Mouse (Mus musculus): ENCODE measurements around the gene Foxl1. TPM values are rescaled to one million over a fixed set of nuclear protein-coding genes. Genes with fewer than 3 reads are reported as not detected.

The Foxl1 gene
- polyA plus RNA-seq, 1 experiment from 2014 or later = 0.15 TPM

- Histone ChIP-seq H3K36me3 (ENCODE audit: control insufficient read depth, insufficient read depth) (no peaks in the 10 kb centered on the region), H3K27me3 (replicated peaks; ENCODE audit: control insufficient read depth, insufficient read depth, low read length) (peaks cover 63% of the 10 kb centered on the region), H3K4me3 (replicated peaks; ENCODE audit: low read length) (no peak overlapping the region), H3K9ac (replicated peaks; ENCODE audit: low read depth, low read length) (no peak overlapping the region), H3K4me2 (ENCODE audit: low read length) (no peak overlapping the region), H3K9me3 (ENCODE audit: control insufficient read depth, low read length) (peaks cover 3% of the 10 kb centered on the region; the same call in 1 of the 2 replicates), H3K27ac (ENCODE audit: low read length) (no peak overlapping the region), H3K4me1 (replicated peaks; ENCODE audit: control insufficient read depth, insufficient read depth, low read length) (peaks cover 15% of the 10 kb centered on the region)
- WGBS = under 1% methylated on average over 21 of the region's 21 CpGs
- ATAC-seq = peak; percentile 56
Measured at GRCm38 (mm10) chr8:121113261-121113660, 14.5 kb upstream of the Foxl1 start.

GRCm38 (mm10) chr8:121115136-121115535 lies 12.6 kb upstream of the Foxl1 start:
- no peaks in the 10 kb centered on the region for H3K36me3 ChIP-seq (ENCODE audit: control insufficient read depth, insufficient read depth)
- peaks cover 3% of the 10 kb centered on the region; the same call in 1 of the 2 replicates for H3K9me3 ChIP-seq (ENCODE audit: control insufficient read depth, low read length)
- under 1% methylated on average over 25 of the region's 25 CpGs for WGBS
- no peak overlapping the region for H3K27ac ChIP-seq (ENCODE audit: low read length)
- no peak for ATAC-seq
- H3K9ac ChIP-seq (replicated peaks; ENCODE audit: low read depth, low read length) = no peak overlapping the region
- H3K4me2 ChIP-seq (ENCODE audit: low read length) = no peak overlapping the region
- H3K4me1 ChIP-seq (replicated peaks; ENCODE audit: control insufficient read depth, insufficient read depth, low read length) = peaks cover 13% of the 10 kb centered on the region
- no peak overlapping the region for H3K4me3 ChIP-seq (replicated peaks; ENCODE audit: low read length)
- H3K27me3 ChIP-seq (replicated peaks; ENCODE audit: control insufficient read depth, insufficient read depth, low read length) = peaks cover 78% of the 10 kb centered on the region

- H3K9ac ChIP-seq (replicated peaks; ENCODE audit: low read depth, low read length) = no peak within 1 kb of the TSS; the same call in 1 of the 2 replicates
- no peak for ATAC-seq
- no peak within 1 kb of the TSS for H3K27ac ChIP-seq (ENCODE audit: low read length)
- peak within 1 kb of the TSS; percentile 42 for H3K4me2 ChIP-seq (ENCODE audit: low read length)
- H3K4me1 ChIP-seq (replicated peaks; ENCODE audit: control insufficient read depth, insufficient read depth, low read length) = peaks cover 13% of the 10 kb centered on the region
- peak within 1 kb of the TSS; percentile 35 for H3K4me3 ChIP-seq (replicated peaks; ENCODE audit: low read length)
- peaks cover 3% of the 10 kb centered on the region; the same call in 1 of the 2 replicates for H3K9me3 ChIP-seq (ENCODE audit: control insufficient read depth, low read length)
- peaks cover 84% of the 10 kb centered on the region for H3K27me3 ChIP-seq (replicated peaks; ENCODE audit: control insufficient read depth, insufficient read depth, low read length)
- no peaks in the 10 kb centered on the region for H3K36me3 ChIP-seq (ENCODE audit: control insufficient read depth, insufficient read depth)
- under 1% methylated on average over 25 of the region's 25 CpGs for WGBS
Measured at GRCm38 (mm10) chr8:121115948-121116347, 11.8 kb upstream of the Foxl1 start, which contains the start of gene Foxc2. Foxc2 (plus strand) TSS chr8:121116171.

- no peaks in the 10 kb centered on the region for H3K36me3 ChIP-seq (ENCODE audit: control insufficient read depth, insufficient read depth)
- peak overlapping the region; percentile 35 for H3K4me3 ChIP-seq (replicated peaks; ENCODE audit: low read length)
- ATAC-seq = 0 out of 2 replicates have a peak, but pooled peaks have one; percentile 27
- H3K9ac ChIP-seq (replicated peaks; ENCODE audit: low read depth, low read length) = no peak overlapping the region; the same call in 1 of the 2 replicates
- H3K27me3 ChIP-seq (replicated peaks; ENCODE audit: control insufficient read depth, insufficient read depth, low read length) = peaks cover 88% of the 10 kb centered on the region
- H3K4me1 ChIP-seq (replicated peaks; ENCODE audit: control insufficient read depth, insufficient read depth, low read length) = peaks cover 13% of the 10 kb centered on the region
- H3K4me2 ChIP-seq (ENCODE audit: low read length) = peak overlapping the region; percentile 42
- H3K27ac ChIP-seq (ENCODE audit: low read length) = no peak overlapping the region
- H3K9me3 ChIP-seq (ENCODE audit: control insufficient read depth, low read length) = peaks cover 3% of the 10 kb centered on the region; the same call in 1 of the 2 replicates
- under 1% methylated on average over 55 of the region's 55 CpGs for WGBS
Measured at GRCm38 (mm10) chr8:121116591-121117185, 11.1 kb upstream of the Foxl1 start.

- ATAC-seq = no peak; the same call in 1 of the 2 replicates
- no peak overlapping the region for H3K27ac ChIP-seq (ENCODE audit: low read length)
- H3K4me2 ChIP-seq (ENCODE audit: low read length) = 0 out of 2 replicates have a peak overlapping the region, but pooled peaks have one; percentile 12
- H3K9me3 ChIP-seq (ENCODE audit: control insufficient read depth, low read length) = peaks cover 3% of the 10 kb centered on the region; the same call in 1 of the 2 replicates
- H3K4me3 ChIP-seq (replicated peaks; ENCODE audit: low read length) = peak overlapping the region; percentile 35
- WGBS = under 1% methylated on average over 58 of the region's 62 CpGs
- H3K36me3 ChIP-seq (ENCODE audit: control insufficient read depth, insufficient read depth) = no peaks in the 10 kb centered on the region
- H3K9ac ChIP-seq (replicated peaks; ENCODE audit: low read depth, low read length) = no peak overlapping the region
- H3K4me1 ChIP-seq (replicated peaks; ENCODE audit: control insufficient read depth, insufficient read depth, low read length) = peaks cover 13% of the 10 kb centered on the region
- H3K27me3 ChIP-seq (replicated peaks; ENCODE audit: control insufficient read depth, insufficient read depth, low read length) = peaks cover 90% of the 10 kb centered on the region
Measured at GRCm38 (mm10) chr8:121117186-121117651, 10.5 kb upstream of the Foxl1 start.

GRCm38 (mm10) chr8:121117906-121118305 lies 9.8 kb upstream of the Foxl1 start:
- no peak overlapping the region for H3K9ac ChIP-seq (replicated peaks; ENCODE audit: low read depth, low read length)
- peak overlapping the region; percentile 35 for H3K4me3 ChIP-seq (replicated peaks; ENCODE audit: low read length)
- peaks cover 13% of the 10 kb centered on the region for H3K4me1 ChIP-seq (replicated peaks; ENCODE audit: control insufficient read depth, insufficient read depth, low read length)
- under 1% methylated on average over 28 of the region's 28 CpGs for WGBS
- peaks cover 90% of the 10 kb centered on the region for H3K27me3 ChIP-seq (replicated peaks; ENCODE audit: control insufficient read depth, insufficient read depth, low read length)
- H3K36me3 ChIP-seq (ENCODE audit: control insufficient read depth, insufficient read depth) = no peaks in the 10 kb centered on the region
- peaks cover 3% of the 10 kb centered on the region; the same call in 1 of the 2 replicates for H3K9me3 ChIP-seq (ENCODE audit: control insufficient read depth, low read length)
- no peak for ATAC-seq
- H3K4me2 ChIP-seq (ENCODE audit: low read length) = no peak overlapping the region
- no peak overlapping the region for H3K27ac ChIP-seq (ENCODE audit: low read length)

GRCm38 (mm10) chr8:121118634-121119420 lies 8.9 kb upstream of the Foxl1 start:
- 2% methylated on average over 18 of the region's 18 CpGs for WGBS
- H3K27ac ChIP-seq (ENCODE audit: low read length) = no peak overlapping the region
- H3K4me3 ChIP-seq (replicated peaks; ENCODE audit: low read length) = no peak overlapping the region
- peaks cover 13% of the 10 kb centered on the region for H3K4me1 ChIP-seq (replicated peaks; ENCODE audit: control insufficient read depth, insufficient read depth, low read length)
- no peaks in the 10 kb centered on the region for H3K36me3 ChIP-seq (ENCODE audit: control insufficient read depth, insufficient read depth)
- no peak overlapping the region for H3K4me2 ChIP-seq (ENCODE audit: low read length)
- ATAC-seq = no peak
- no peak overlapping the region for H3K9ac ChIP-seq (replicated peaks; ENCODE audit: low read depth, low read length)
- H3K27me3 ChIP-seq (replicated peaks; ENCODE audit: control insufficient read depth, insufficient read depth, low read length) = peaks cover 91% of the 10 kb centered on the region
- peaks cover 3% of the 10 kb centered on the region; the same call in 1 of the 2 replicates for H3K9me3 ChIP-seq (ENCODE audit: control insufficient read depth, low read length)

- Histone ChIP-seq H3K9ac (replicated peaks; ENCODE audit: low read depth, low read length) (no peak overlapping the region), H3K4me2 (ENCODE audit: low read length) (no peak overlapping the region), H3K36me3 (ENCODE audit: control insufficient read depth, insufficient read depth) (no peaks in the 10 kb centered on the region), H3K9me3 (ENCODE audit: control insufficient read depth, low read length) (peaks cover 5% of the 10 kb centered on the region; the same call in 1 of the 2 replicates), H3K27me3 (replicated peaks; ENCODE audit: control insufficient read depth, insufficient read depth, low read length) (peaks cover 92% of the 10 kb centered on the region), H3K27ac (ENCODE audit: low read length) (no peak overlapping the region), H3K4me1 (replicated peaks; ENCODE audit: control insufficient read depth, insufficient read depth, low read length) (peaks cover 13% of the 10 kb centered on the region), H3K4me3 (replicated peaks; ENCODE audit: low read length) (no peak overlapping the region)
- WGBS = 5% methylated on average over 12 of the region's 12 CpGs
- no peak for ATAC-seq
Measured at GRCm38 (mm10) chr8:121119635-121120455, 7.9 kb upstream of the Foxl1 start.
